In the genomic region with DNA sequence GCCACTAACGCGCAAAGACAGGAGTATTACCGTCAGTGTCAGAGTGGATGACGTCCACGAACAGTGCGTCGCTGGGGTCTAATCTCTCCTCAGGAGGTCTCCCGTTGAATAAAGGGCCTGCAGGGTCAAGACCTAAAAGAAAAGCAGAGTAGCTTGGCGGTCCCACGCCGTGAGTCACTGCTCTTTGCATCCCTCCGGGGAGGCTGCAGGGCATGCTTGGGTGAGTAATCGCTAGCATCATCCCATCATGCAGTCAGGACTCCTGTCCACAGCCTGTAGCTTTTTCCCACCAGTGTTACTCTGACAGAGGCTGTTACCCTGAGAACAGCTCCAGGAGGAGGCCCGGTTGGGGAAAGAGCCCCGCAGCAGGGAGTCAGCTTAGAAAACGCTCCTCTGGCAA, we compare ENCODE assay signal across 8 mouse cellular contexts. TPM values are rescaled to one million over a fixed set of nuclear protein-coding genes. Genes with fewer than 3 reads are reported as not detected.
A peak's percentile ranks its signal among the peaks of the same experiment; 100 is the strongest.
DNase-seq lines count a peak whose midpoint lies in the region; ATAC-seq and TF ChIP-seq lines count a peak whose summit lies in the region.

No protein-coding gene starts in this region.

- no peak for TF ChIP-seq CTCF in left cerebral cortex, adult 2 months (IDR thresholded peaks at IDR 0.05)

- 4% methylated on average over 16 of the region's 16 CpGs for WGBS in heart, embryonic 13.5 days
- WGBS in midbrain, embryonic 10.5 days, result 2% methylated on average over 16 of the region's 16 CpGs

- H3K4me2 ChIP-seq in heart, embryonic 13.5 days, result peak overlapping the region; percentile 67

- no peak for ATAC-seq in heart, embryonic 13.5 days (ENCODE audit: extremely low read depth, insufficient number of reproducible peaks, low FRiP score, low TSS enrichment)
- no peak for ATAC-seq in frontal cortex, adult (ENCODE audit: low TSS enrichment)

- H3K27ac ChIP-seq in heart, embryonic 13.5 days (replicated peaks), result no peak overlapping the region
- H3K27ac ChIP-seq in midbrain, embryonic 10.5 days (replicated peaks), result peak overlapping the region; percentile 39
- no peak overlapping the region for H3K27ac ChIP-seq in left cerebral cortex, adult 2 months

- H3K4me1 ChIP-seq in heart, embryonic 13.5 days, result peaks cover 9% of the 10 kb centered on the region
- H3K4me1 ChIP-seq in midbrain, embryonic 10.5 days, result peaks cover 21% of the 10 kb centered on the region

- H3K36me3 ChIP-seq in heart, embryonic 13.5 days, result no peaks in the 10 kb centered on the region
- H3K36me3 ChIP-seq in midbrain, embryonic 10.5 days, result no peaks in the 10 kb centered on the region

- DNase-seq in heart, adult 11 months, result no peak
- peak; percentile 25 for DNase-seq in ES-CJ7 (ENCODE audit: low read depth, low spot score)
- DNase-seq in fibroblast of lung, adult 2 months (ENCODE audit: low read depth), result peak; percentile 69
- peak; percentile 34 for DNase-seq in midbrain, embryonic 10.5 days (ENCODE audit: low spot score)
- no peak for DNase-seq in testis, postnatal 10 days (ENCODE audit: low spot score)
- DNase-seq in left cerebral cortex, adult 2 months (ENCODE audit: extremely low spot score in 1 of 2, low spot score in 2 of 2), result no peak

- H3K27me3 ChIP-seq in heart, embryonic 13.5 days (replicated peaks), result peaks cover 18% of the 10 kb centered on the region
- H3K27me3 ChIP-seq in midbrain, embryonic 10.5 days (ENCODE audit: low read depth, poor library complexity, severe bottlenecking), result peaks cover 22% of the 10 kb centered on the region

- H3K4me3 ChIP-seq in heart, embryonic 13.5 days, result peak overlapping the region; percentile 34
- H3K4me3 ChIP-seq in midbrain, embryonic 10.5 days, result peak overlapping the region; percentile 44
- no peak overlapping the region for H3K4me3 ChIP-seq in left cerebral cortex, adult 2 months

- intact Hi-C loops in left cerebral cortex, adult 2 months (cut with DNase I), result no loop called here

- no peaks in the 10 kb centered on the region for H3K9me3 ChIP-seq in heart, embryonic 13.5 days
- H3K9me3 ChIP-seq in midbrain, embryonic 10.5 days (replicated peaks), result no peaks in the 10 kb centered on the region

- peak overlapping the region; percentile 62 for H3K9ac ChIP-seq in heart, embryonic 13.5 days

RNA-seq across cellular contexts. Expression of a gene that starts 19.3 kb away (rescaled TPM):
- polyA plus RNA-seq in heart, embryonic 13.5 days (2015; fragmentation: Nextera tagmentation; extraction: Ambion mirVana), result 0.07 and 0.41 TPM in 2 replicates
- 0.15 and 0.50 TPM in 2 replicates for polyA plus RNA-seq in midbrain, embryonic 10.5 days (2016; fragmentation: Nextera tagmentation; extraction: Ambion mirVana)
- total RNA-seq in left cerebral cortex, adult 2 months (2021), result under 1 TPM in 1 of 2 experiments, not detected in 1; 0.16 TPM

RNA-seq across cellular contexts. Expression of a gene that starts 28.9 kb away (rescaled TPM):
- 34.9 and 40.9 TPM in 2 replicates for polyA plus RNA-seq in heart, embryonic 13.5 days (2015; fragmentation: Nextera tagmentation; extraction: Ambion mirVana)
- 30.4 and 34.3 TPM in 2 replicates for polyA plus RNA-seq in midbrain, embryonic 10.5 days (2016; fragmentation: Nextera tagmentation; extraction: Ambion mirVana)
- total RNA-seq in left cerebral cortex, adult 2 months (2021), result 10 to 100 TPM; 14.0 TPM

RNA-seq across cellular contexts. Expression of a gene that starts 33.1 kb away (rescaled TPM):
- polyA plus RNA-seq in heart, embryonic 13.5 days (2015; fragmentation: Nextera tagmentation; extraction: Ambion mirVana), result 23.9 and 24.0 TPM in 2 replicates
- 64.2 and 65.4 TPM in 2 replicates for polyA plus RNA-seq in midbrain, embryonic 10.5 days (2016; fragmentation: Nextera tagmentation; extraction: Ambion mirVana)
- total RNA-seq in left cerebral cortex, adult 2 months (2021), result 100 to 1,000 TPM in 1 of 2 experiments, 10 to 100 TPM in 1; 94.9 to 100 TPM

Comparison
In these comparisons a context has a peak if more than half of its experiments do, and no peak if none do; other contexts are left out.
1. DNase-seq: peak in ES-CJ7 (single experiment), fibroblast of lung, adult 2 months (single experiment) and midbrain, embryonic 10.5 days (single experiment); none in heart, adult 11 months (single experiment), testis, postnatal 10 days (single experiment) and left cerebral cortex, adult 2 months (0 of 2).